Mouse (Mus musculus): ENCODE data around the gene Tff2.

DNA sequence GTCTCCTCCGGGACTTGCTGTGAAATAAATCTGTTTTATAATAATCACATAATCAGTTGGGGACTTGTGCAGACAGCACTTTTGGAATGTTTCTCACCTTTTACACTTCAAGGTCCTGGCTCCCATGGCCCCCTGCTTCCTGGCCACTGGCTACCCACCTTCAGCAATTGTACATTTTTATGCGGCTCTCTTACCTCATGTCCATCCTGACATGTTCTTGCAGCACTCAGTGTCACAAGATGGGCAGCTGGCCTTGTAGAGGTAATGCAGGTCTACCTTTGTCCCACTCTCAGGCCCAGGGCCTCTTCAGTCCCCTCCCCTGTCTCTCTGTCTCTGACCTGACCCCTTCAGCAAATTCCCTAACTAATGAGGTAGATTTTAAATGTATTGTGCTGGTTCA, 47.2 kb downstream of the Tff2 start:
- TF ChIP-seq CTCF (IDR thresholded peaks at IDR 0.05; ENCODE audit: extremely low read depth, insufficient read length, insufficient replicate concordance, low read depth, low read length) (no peak), POLR2A (IDR thresholded peaks at IDR 0.05; ENCODE audit: low read depth, low read length) (no peak)
